Mouse (Mus musculus): Measurements from ENCODE around the gene Vtcn1.

GRCm38 (mm10) chr3:100916844-100917243 lies 91.6 kb downstream of the Vtcn1 start:
- peak; percentile 52; the same call in 1 of the 2 replicates for TF ChIP-seq CTCF (IDR thresholded peaks at IDR 0.05; ENCODE audit: low read depth)
- TF ChIP-seq EP300 (IDR thresholded peaks at IDR 0.05; ENCODE audit: low read depth), result no peak
